Mouse (Mus musculus) frontal cortex, adult 2 months (tissue): Measurements from ENCODE around the gene Hnrnpm. TPM values are rescaled to one million over a fixed set of nuclear protein-coding genes. Genes with fewer than 3 reads are reported as not detected.
A peak's percentile ranks its signal among the peaks of the same experiment; 100 is the strongest.
"Not testable (repeated sequence)": the region's sequence is repeated elsewhere in the genome, so short reads cannot be mapped to it uniquely, and the experiment has no call there.

Experiments
- DNase-seq, 2 experiments: peaks; one replicate each; pipeline ENCODE4 v3.0.0; 2022; ENCODE audit warnings: low spot score in 1 of 2; ENCODE audit errors: extremely low spot score in 1 of 2
- polyA plus RNA-seq: library from polyadenylated mRNA; depleted of rRNA; stranded (reverse); fragments of >200 nt; gene quantifications from 2 replicates; pipeline ENCODE4 v1.2.3, GENCODE M21; 2012

The Hnrnpm gene
- polyA plus RNA-seq, 1 experiment = 190 TPM

DNA sequence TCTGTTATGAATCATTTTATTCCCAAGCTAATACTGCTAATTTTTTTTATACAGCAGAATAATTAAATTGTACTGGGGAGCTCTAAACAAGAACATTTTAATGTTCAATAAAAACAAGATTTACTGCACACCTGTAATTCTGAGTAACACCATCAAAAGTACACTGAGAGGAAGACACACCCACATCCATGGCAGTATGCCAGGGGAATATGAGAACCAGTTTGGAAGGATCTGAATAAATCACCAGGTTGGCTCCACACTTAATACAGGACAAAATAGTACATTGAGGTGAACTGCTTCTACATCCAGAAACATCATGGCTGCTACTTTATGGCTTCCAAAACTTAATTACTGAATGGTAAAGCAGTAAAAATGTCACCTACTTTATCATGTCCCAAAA, 11.2 kb downstream of the Hnrnpm start:
- no peak for DNase-seq

DNA sequence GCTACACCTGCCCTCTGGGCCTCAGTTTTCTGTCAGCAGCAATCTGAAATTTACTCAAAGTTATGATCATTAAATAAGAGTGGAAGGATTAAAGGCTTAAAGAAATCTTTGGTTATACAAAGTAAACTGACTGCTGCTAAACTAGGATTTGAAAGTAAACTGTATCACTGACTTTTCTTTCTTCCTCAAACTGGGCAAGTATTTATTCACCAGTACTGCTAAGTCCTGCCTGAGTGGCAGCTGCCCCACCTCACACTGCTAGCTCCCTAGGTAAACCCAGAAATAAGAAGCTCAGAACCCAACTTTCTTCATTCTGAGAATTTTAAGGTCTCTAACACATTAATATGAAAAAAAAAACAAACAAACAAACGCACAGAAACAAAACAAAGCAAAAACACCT, 12.8 kb downstream of the Hnrnpm start:
- no peak for DNase-seq

DNA sequence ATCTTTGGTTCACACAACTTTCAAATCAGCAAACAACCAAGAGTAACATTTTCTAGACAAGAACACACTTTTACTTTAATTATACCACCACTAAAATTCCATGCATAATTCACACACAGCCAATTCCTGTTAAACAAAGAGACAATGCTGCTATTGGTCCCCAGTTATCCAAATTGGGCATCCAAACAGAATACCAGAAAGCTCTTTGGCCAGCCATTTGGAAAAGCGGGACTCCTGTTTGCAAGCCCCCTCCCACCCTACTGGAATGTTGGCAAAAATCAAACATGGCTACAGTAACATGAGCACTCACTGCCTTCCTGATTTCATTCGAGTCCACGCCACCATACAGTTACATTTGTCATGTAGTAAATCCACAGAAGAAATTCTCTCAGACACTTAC, 17.0 kb downstream of the Hnrnpm start:
- DNase-seq = no peak

DNA sequence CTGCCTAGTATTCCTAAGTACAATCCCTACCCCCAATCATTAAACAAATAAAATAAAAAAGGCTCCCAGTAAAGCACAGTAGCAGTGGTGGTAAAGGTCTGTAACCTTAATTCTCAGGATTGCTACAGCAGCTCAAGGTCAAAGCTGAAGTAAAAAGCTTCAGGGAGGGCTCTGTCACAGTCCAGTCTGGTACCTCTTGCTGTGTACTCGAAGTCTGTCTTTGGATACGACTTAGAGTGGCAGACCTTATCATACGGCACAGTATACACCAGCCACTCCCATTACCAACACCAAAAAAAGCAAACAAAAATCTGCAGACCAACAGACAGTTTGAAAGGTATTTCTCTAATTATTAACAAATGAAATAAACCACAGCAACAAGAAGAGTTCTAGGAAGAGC, 19.8 kb downstream of the Hnrnpm start:
- DNase-seq = no peak

DNA sequence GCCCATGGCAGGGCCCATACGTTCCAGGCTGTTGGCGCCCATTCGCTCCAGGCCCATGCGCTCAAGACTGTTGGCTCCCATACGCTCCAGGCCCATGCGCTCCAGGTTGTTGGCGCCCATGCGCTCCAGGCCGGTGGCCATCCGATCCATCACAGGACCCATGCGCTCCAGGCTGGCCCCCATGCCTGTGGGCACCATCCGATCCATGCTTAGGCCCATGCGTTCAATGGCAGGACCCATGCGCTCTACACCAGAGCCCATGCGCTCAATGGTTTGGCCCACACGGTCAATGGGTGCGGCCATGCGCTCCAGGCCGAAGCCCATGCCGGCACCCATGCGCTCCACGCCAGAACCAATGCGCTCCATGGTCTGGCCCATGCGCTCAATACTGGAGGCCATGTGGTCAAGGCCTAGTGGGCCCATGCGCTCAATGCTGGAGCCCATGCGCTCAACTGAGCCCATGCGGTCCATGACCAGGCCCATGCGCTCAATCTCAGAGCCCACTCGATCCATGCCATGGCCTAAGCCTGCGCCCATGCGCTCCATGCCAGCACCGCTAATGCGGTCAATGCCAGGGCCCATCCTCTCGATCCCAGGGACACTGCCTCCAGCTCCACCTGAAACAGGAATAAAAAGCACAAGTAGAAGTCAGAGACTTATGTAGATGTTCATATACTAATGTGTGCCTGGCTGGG, 36.7 kb downstream of the Hnrnpm start:
- no peak for DNase-seq

DNA sequence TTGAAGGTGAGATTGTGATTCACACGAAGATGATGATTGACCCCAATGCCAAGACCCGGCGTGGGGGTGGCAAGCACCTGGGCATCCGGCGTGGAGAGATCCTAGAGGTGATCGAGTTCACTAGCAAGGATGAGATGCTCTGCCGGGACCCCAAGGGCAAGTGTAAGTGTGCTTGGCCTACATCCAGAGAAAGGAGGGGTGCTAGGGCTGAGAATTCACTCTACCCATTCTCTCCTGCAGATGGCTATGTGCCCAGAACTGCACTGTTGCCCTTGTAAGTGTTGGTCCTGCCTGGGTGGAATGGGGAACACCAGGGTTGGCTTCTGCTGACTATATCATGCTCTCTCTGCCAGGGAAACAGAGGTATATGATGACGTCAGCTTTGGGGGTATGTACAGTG, 41.6 kb downstream of the Hnrnpm start:
- no peak for DNase-seq

DNA sequence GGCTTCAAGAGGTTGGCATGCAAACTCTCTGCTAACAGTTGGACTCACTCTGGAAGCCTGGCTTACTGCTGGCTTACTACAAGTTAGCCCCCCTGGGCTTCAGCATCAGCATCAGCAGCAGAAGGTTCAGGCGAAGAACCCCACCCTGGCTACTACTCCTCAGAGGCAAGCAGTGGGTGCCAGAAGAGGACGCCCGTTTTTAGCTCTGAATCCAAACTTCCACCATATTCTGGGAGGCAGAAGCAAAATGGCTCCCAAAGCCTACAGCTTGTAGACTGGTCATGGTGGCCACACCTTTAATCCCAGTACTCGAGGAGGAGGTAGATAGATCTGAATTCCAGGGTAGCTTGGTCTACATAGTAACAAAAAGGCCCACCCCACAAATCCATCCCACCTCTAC, 42.6 kb downstream of the Hnrnpm start:
- no peak for DNase-seq

DNA sequence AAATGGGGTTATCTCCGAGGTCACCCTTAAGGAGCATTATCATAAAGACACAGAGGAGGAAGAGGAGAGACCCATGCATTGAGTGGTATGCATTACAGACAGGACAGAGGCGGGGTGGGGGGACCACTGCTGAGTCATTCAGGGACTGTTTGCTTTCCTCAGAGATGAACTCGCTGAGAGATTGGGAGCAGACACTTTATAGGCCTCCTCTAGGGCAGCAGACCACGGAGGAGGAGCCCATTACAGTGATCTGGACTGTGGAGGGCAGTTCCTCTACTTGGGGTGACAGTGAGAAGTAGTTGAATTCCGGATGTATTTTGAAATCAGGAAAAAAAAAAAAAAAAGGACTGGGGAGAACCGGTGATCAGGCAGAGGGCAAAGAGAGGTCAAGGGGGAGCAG, 46.9 kb downstream of the Hnrnpm start:
- DNase-seq = no peak

DNA sequence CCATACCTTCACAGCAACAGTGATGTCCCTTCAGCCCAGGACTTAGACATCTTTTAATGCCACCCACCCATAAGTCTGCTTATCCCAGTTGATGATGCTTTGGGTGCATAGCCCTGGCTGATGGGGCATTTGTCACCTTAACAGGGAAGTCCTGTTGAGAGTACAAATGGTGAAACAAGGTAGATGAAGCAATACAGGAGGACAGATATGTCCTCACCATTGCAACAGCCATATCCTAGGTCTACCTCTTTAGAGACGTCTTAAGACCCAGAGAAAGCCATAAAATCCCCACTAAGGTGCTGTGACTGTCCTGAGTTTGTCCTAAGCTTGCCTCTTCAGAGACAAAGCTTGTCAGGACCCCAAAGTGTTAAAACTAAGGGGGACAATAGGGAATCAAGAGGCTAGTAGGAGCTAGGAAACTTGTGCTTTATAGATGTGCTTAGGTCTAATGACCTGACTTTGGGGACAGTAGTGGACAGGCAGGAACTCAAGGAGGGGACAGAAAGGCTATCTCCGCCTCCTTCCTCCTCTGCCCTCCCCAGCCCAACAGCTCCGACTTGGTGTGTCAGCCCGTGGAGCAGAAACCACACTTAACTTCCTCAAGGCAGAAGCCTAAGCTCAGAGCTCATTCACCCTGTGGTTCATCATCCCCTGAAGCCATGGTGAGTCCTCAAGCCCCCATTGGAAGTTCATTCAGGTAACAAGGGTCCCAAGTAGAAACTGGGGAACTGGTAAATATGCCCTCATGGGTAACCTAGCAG, 49.0 kb downstream of the Hnrnpm start, which contains the start of gene Pram1:
Gene Pram1 (plus strand): TSS at position 541 of the 761 bp plus-strand sequence.
- no peak for DNase-seq

DNA sequence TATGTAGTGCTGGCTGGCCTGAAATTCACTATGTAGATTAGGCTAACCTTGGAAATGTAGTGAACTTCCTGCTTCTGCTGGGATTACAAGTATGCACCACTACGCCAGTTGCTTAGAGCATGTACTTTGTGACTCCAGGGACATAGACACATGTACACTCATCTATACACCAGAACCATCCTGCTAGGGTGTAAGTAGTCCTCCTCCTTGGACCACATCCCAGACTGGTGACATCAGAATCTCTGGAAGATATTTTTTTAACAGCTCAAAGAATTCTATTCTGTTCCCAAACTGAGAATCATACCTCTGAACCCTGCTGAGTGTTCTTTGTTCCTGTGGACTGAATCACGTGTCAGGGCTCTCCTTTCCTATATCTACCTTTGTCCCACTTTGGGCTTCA, 49.6 kb downstream of the Hnrnpm start:
- peak; percentile 57 to 79 for DNase-seq

DNA sequence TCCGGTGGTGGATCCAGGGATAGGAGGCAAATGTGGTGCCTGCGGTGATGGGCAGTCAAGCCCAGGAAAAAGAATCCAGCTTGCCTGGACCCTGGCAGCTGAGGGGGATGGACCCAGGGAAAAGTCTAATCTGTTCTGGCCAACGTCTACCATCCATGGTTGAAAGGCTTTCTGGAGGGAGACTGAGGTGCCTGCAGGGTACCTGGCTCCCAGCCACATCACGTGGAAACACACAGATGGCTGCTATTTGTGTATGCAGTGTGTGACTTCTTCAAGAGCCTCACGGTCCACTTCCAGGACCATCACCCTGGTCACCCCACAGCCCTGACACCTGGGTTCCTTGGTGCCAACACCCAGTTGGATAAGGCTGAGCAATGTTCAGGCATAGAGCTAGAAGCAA, 54.9 kb downstream of the Hnrnpm start:
- DNase-seq = no peak

DNA sequence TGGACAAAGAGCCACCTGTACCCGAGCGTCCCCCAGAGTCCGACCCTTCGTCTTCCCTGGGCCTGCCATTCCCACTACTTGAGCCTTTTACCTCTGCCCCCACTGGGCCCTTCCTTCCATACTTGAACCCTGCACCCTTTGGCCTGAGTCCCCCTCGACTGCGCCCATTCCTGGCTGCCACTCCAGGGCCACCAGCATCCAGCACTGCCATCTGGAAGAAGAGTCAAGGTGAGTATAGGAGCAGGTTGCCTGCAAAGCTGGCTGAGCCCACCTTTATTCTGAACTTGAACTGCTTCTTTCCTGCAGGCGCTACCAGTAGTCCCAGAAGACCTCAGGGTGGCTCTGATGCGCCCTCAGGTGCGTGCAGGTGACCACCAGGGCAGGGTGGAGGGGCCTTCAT, 55.4 kb downstream of the Hnrnpm start:
- no peak for DNase-seq

DNA sequence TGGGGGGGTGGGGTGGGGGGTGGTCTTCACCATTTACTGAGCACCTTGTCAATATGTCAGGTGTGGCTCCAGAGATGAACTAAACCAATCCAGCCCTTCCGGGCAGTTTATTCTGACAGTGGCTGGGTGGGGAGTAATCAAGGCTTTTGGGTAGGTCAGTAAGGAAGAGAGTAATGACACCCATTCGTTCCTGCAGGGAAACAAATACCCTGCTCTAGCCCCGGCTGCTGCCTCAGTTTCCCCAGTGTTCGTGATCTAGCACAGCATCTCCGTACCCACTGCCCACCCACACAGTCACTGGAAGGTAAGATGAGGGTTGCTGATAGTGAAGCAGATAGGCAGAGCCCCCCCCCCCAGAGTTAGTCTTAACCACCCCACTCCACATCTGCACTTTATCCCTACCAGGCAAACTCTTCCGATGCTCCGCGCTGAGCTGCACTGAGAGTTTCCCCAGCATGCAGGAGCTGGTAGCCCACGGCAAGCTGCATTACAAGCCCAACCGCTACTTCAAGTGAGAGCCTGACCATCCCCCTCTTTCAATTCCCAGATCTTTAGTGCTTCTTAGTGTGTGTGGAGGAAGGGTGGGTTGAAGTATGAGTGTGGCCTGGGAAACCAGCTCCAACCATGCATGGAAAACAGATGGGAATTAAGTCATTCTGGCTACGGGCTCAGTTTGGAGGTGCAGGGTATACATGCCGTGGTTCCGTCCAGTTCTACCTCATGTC, 56.3 kb downstream of the Hnrnpm start:
- no peak for DNase-seq

DNA sequence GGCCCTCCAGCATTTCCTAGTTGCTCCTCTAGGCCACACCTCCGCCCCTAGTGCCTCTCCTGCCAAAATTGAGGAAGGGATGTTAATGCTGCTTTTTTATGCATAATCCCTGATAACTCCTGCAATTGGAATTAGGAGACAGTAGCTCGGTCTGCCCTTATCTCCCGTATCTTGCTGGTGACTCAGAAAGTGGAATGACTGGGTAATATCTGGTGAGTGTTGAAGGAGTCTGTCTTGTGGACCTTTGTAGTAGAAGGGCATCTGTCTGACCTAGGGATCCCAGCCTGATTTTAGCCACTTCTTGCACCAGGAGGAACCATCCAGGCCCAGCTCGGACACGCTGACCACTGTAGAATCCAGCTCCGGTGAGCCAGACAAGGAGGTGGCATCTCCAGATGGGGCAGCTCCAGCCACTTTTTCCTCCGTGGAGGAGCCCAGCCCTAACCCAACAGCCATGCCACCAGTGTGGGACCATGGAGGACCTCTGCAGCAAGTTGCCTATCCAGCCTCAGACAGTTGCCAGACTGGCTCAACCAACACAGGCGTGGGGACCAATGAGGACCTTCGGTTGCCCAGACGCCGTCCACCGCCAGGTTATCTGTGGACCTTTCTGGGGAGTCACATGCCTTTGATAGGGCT, 57.1 kb downstream of the Hnrnpm start:
- DNase-seq = no peak

DNA sequence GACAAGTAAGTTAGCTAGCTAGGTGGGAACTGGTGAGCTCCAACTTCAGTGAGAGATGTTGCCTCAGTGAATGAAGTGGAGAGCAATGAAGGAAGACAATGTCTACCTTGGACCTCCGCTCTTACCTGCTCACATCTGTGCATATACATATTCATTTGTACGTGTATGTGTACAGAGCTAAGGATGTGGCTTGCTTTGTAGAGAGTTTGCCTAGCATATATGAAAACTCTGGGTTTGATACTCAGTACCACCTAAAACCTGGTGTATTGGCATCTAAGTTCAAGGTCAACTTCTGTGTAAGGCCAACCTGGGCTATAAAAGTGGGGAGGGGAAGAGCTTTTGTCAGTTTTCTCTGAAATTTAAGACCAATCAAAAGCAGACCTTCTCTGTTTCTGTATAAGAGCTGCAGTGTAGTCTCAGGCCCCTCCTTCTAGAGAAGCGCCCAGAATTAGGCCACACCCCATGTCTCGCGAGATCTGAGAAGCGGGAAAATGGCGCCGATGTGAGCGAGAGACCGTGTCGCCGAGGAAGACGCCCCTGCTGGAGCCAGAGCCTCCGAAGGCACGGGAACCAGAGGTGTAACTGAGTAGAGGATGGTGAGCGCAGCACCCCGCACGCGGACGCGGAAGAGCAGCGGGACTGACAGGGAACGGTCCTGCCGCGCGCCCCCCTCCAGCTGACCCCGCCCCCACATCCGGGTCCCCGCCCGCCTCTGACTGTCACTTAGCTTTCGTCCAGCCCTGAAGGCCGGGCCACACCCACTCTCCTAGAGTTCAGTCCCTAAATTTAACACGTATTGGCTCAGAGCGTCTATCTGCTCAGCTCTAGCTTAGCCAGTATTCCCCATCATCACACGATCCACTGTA, 57.8 kb downstream of the Hnrnpm start, which contains the start of gene Zfp414:
Gene Zfp414 (plus strand): TSS at position 470 of the 866 bp plus-strand sequence.
- DNase-seq = peak; percentile 82 to 91

DNA sequence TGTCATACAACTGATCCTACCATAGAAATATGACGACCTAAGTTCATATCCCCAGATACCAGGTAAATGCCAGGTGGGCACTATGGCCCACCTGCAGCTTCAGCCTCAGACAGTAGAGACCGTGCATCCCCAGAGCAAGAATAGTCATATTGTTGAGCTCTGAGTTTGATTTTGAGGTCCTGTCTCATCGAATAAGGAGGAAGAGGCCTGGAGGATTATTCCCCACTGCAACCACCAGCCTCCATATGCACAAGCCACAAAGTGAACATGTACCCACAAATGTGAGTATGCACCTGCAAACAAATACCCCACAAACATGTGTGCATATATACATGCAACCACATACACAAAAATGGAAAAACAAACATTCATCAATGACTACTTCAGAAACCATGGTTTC, 59.4 kb downstream of the Hnrnpm start:
- DNase-seq = no peak

DNA sequence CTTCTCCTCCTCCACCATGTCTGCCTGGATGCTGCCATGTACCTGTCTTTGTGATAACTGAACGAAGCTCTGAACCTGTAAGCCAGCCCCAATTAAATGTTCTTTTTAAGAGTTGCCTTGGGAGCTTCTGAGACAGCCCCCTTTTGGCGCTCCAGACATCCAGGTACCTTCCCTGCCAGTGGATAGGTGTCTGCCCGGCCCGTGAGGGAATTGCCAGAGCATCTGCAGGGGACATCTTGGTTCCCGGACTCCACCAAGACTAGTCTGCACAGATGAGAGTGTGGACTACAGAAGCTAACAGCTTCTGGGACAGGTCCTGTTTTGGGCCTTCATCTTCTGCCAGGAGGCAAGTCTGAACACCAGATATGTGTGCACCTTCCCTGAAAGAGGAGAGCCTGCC, 72.9 kb downstream of the Hnrnpm start:
- not testable (repeated sequence) for DNase-seq

DNA sequence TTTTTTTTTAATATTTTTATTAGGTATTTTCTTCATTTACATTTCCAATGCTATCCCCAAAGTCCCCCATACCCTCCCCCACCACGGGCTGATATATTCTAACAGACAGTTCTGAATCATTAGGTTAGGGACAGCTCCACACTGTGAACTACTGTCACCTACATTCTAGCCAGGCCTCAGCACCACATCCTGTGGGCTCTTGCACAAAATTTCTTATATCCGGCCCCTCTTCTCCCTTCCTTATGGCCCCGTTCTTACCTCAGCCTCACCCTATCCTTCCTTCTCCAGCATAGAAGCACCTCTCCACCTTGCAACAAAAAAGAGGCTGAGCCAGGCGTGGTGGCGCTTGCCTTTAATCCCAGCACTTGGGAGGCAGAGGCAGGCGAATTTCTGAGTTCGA, 76.1 kb downstream of the Hnrnpm start:
- DNase-seq = no peak

DNA sequence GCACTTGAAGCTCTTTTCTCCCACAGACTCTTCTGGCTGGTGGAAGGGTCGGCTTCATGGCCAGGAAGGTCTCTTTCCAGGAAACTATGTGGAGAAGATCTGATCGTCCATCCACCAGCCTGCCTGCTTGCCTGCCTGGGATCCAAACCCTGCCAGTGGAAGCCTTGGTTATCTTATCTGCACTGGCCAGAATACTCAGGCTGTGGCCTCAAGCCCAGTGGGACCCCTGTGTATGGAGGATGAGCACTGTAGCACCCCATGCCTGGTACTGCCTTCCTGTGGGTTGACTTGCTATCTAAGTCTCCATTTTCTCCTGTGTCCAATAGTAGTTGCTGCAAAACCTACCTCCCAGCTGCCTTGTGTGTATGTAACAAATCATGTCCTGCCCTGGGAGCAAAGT, 79.4 kb downstream of the Hnrnpm start:
- DNase-seq = no peak

DNA sequence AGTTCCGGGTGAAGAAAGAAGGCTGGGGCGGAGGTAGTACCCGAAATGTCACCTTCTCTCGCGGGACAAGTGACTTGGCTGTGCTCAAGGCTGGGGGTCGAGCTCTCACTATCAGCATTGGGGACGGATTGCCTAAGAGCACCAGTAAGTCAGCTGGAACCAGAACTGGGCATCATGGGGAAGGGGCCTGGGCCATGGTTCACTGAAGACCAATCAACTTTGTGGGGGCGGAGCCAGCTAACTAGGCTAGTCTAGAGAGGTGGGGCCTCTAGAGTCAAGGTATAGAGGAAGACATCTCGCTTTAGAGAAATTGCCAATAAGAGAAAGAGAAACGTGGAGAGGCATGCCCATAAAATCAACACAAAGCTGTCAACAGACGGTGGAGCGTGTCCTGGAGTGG, 84.7 kb downstream of the Hnrnpm start:
- DNase-seq = no peak
